7 mouse cellular contexts compared by ENCODE assay signal in genomic region chr5:4496132-4496906, GRCm38 (mm10).
DNase-seq lines count a peak whose midpoint lies in the region; ATAC-seq and TF ChIP-seq lines count a peak whose summit lies in the region.

No protein-coding gene starts in this region.

- peaks cover 7% of the 10 kb centered on the region; the same call in 1 of the 2 replicates for H3K27me3 ChIP-seq in hindbrain, embryonic 15.5 days
- H3K27me3 ChIP-seq in myocyte (ENCODE audit: control insufficient read depth, insufficient read depth, insufficient read length), result no peaks in the 10 kb centered on the region

- H3K27ac ChIP-seq in hindbrain, embryonic 15.5 days (replicated peaks), result peak overlapping the region; percentile 7; the same call in 1 of the 2 replicates

- H3K4me3 ChIP-seq in hindbrain, embryonic 15.5 days, result peak overlapping the region; percentile 3; the same call in 1 of the 2 replicates
- no peak overlapping the region for H3K4me3 ChIP-seq in myocyte

- intact Hi-C loops in gastrocnemius, postnatal 14 days (cut with DNase I; ENCODE audit: low total_unique reads), result no loop called here
- intact Hi-C loops in left cerebral cortex, postnatal 4 days (cut with DNase I), result no loop called here

- TF ChIP-seq POLR2A in myocyte (IDR thresholded peaks at IDR 0.05; ENCODE audit: insufficient read length, low read depth), result peak; percentile 52

- H3K4me1 ChIP-seq in hindbrain, embryonic 15.5 days (replicated peaks), result peaks cover 32% of the 10 kb centered on the region

- peak; percentile 92 for ATAC-seq in hindbrain, embryonic 15.5 days (ENCODE audit: low FRiP score, low read depth)
- no peak for ATAC-seq in erythroid progenitor cell, adult 5-6 weeks (replicated peaks; ENCODE audit: low FRiP score, poor library complexity, severe bottlenecking)

- no peaks in the 10 kb centered on the region for H3K9me3 ChIP-seq in hindbrain, embryonic 15.5 days

- DNase-seq in adrenal gland, postnatal 25 days, result peak; percentile 68
- DNase-seq in cerebellum, postnatal 10 days, result peak; percentile 78 to 89
- DNase-seq in gastrocnemius, postnatal 14 days, result peak; percentile 24
- DNase-seq in left cerebral cortex, postnatal 4 days, result peak; percentile 86

- no peaks in the 10 kb centered on the region for H3K79me2 ChIP-seq in myocyte (ENCODE audit: control insufficient read depth, insufficient read depth)

- 12% methylated on average over 20 of the region's 20 CpGs for WGBS in hindbrain, embryonic 15.5 days

- no peaks in the 10 kb centered on the region for H3K36me3 ChIP-seq in hindbrain, embryonic 15.5 days
- no peaks in the 10 kb centered on the region for H3K36me3 ChIP-seq in myocyte (ENCODE audit: control insufficient read depth, insufficient read depth)

- H3K4me2 ChIP-seq in hindbrain, embryonic 15.5 days, result peak overlapping the region; percentile 41
- H3K4me2 ChIP-seq in myocyte (ENCODE audit: low read depth), result peak overlapping the region; percentile 82

- no peak overlapping the region for H3ac ChIP-seq in myocyte (ENCODE audit: control insufficient read depth, insufficient read length)

- no peak overlapping the region for H3K9ac ChIP-seq in hindbrain, embryonic 15.5 days

TF ChIP-seq in myocyte, 11 proteins besides CTCF, POLR2A, EP300 and RAD21:
- TF ChIP-seq POLR2AphosphoS2 (IDR thresholded peaks at IDR 0.05; ENCODE audit: insufficient read length, low read depth) (no peak), USF1 (IDR thresholded peaks at IDR 0.05; ENCODE audit: low read depth) (no peak), MAX (IDR thresholded peaks at IDR 0.05; ENCODE audit: low read depth) (no peak), E2F4 (IDR thresholded peaks at IDR 0.05; ENCODE audit: insufficient read depth) (no peak), REST (IDR thresholded peaks at IDR 0.05; ENCODE audit: insufficient read depth, insufficient read length) (no peak), MYOG (IDR thresholded peaks at IDR 0.05; ENCODE audit: control insufficient read depth in 1 of 3, insufficient read depth in 1 of 3, insufficient read length in 2 of 3, low read depth in 2 of 3) (no peak), SRF (IDR thresholded peaks at IDR 0.05; ENCODE audit: control insufficient read depth, insufficient read length, low read depth) (no peak), TCF12 (IDR thresholded peaks at IDR 0.05; ENCODE audit: insufficient read depth, poor library complexity, severe bottlenecking) (no peak), CEBPB (IDR thresholded peaks at IDR 0.05; ENCODE audit: insufficient read depth, poor library complexity, severe bottlenecking) (no peak)

Comparison
In these comparisons a context has a peak if more than half of its experiments do, and no peak if none do; other contexts are left out.
1. DNase-seq: peak in every context shown above with its lines; median percentile 86 in left cerebral cortex, postnatal 4 days; 84 in cerebellum, postnatal 10 days; 68 in adrenal gland, postnatal 25 days; 24 in gastrocnemius, postnatal 14 days.